12 mouse cellular contexts compared by ENCODE assay signal in genomic region chr3:52994666-52995065, GRCm38 (mm10). TPM values are rescaled to one million over a fixed set of nuclear protein-coding genes. Genes with fewer than 3 reads are reported as not detected.
DNase-seq lines count a peak whose midpoint lies in the region; ATAC-seq and TF ChIP-seq lines count a peak whose summit lies in the region.
"Had no signal": no experiment of that assay in that cellular context is flagged by ENCODE, and none has a peak within 500 bp of the region (broad histone marks: within the 10 kb centered on the region; RNA-seq: fewer than 3 reads in every experiment).

No protein-coding gene starts in this region.

- TF ChIP-seq CTCF in layer of hippocampus, adult 2 months (conservative IDR thresholded peaks at IDR 0.05), result peak; percentile 77
- 0 out of 2 replicates have a peak, but pooled peaks have one; percentile 52 for TF ChIP-seq CTCF in thymus, adult 2 months (IDR thresholded peaks at IDR 0.05; ENCODE audit: borderline replicate concordance, control insufficient read depth, extremely low read depth, insufficient read depth, low read length, poor library complexity)

- peaks cover 14% of the 10 kb centered on the region for H3K36me3 ChIP-seq in thymus, adult 2 months (ENCODE audit: control insufficient read depth, insufficient read depth, low read length)
- peaks cover 8% of the 10 kb centered on the region; the same call in 1 of the 2 replicates for H3K36me3 ChIP-seq in splenic B cell, adult 2 months (ENCODE audit: control insufficient read depth, insufficient read depth, low read length, poor library complexity, severe bottlenecking)
- H3K36me3 ChIP-seq in kidney, embryonic 16.5 days (ENCODE audit: insufficient read depth, low read length), result peaks cover 40% of the 10 kb centered on the region

- no peak for ATAC-seq in kidney, embryonic 16.5 days (ENCODE audit: low FRiP score, low TSS enrichment)

- no peak overlapping the region for H3K9ac ChIP-seq in kidney, embryonic 16.5 days (replicated peaks; ENCODE audit: low read length)
- H3K9ac ChIP-seq: heart, embryonic 13.5 days; hindbrain, embryonic 15.5 days; liver, embryonic 13.5 days; midbrain, embryonic 12.5 days had no signal

- H3K4me2 ChIP-seq in kidney, embryonic 16.5 days (replicated peaks; ENCODE audit: low read depth, low read length), result no peak overlapping the region
- H3K4me2 ChIP-seq: heart, embryonic 13.5 days; hindbrain, embryonic 15.5 days; liver, embryonic 13.5 days; midbrain, embryonic 12.5 days had no signal

- H3K4me1 ChIP-seq in thymus, adult 2 months (replicated peaks; ENCODE audit: control insufficient read depth, insufficient read depth, low read length), result peaks cover 7% of the 10 kb centered on the region
- peaks cover 10% of the 10 kb centered on the region for H3K4me1 ChIP-seq in kidney, embryonic 16.5 days (ENCODE audit: insufficient read depth, low read length)
- H3K4me1 ChIP-seq: heart, embryonic 13.5 days; hindbrain, embryonic 15.5 days; liver, embryonic 13.5 days; midbrain, embryonic 12.5 days had no signal

- DNase-seq in cerebellum, postnatal 10 days, result peak; percentile 25
- DNase-seq in cerebellum, postnatal 14 days, result no peak
- no peak for DNase-seq in layer of hippocampus, adult 2 months (ENCODE audit: low spot score in 2 of 2)
- DNase-seq in layer of hippocampus, adult 11-12 months (ENCODE audit: low spot score), result no peak
- DNase-seq in thymus, adult 2 months, result no peak
- no peak for DNase-seq in thymus, postnatal 0 days (ENCODE audit: low spot score)
- peak; percentile 30 for DNase-seq in splenic B cell, adult 2 months (ENCODE audit: low read depth, low spot score)
- DNase-seq: liver, embryonic 13.5 days had no signal

- H3K4me3 ChIP-seq in layer of hippocampus, adult 2 months, result no peak overlapping the region
- H3K4me3 ChIP-seq in thymus, adult 2 months (ENCODE audit: control insufficient read depth, insufficient read depth, low read length), result no peak overlapping the region
- H3K4me3 ChIP-seq in kidney, embryonic 16.5 days (ENCODE audit: low read length), result no peak overlapping the region
- H3K4me3 ChIP-seq: heart, embryonic 13.5 days; hindbrain, embryonic 15.5 days; liver, embryonic 13.5 days; midbrain, embryonic 12.5 days had no signal

- H3K9me3 ChIP-seq in kidney, embryonic 16.5 days (ENCODE audit: low read length), result no peaks in the 10 kb centered on the region
- H3K9me3 ChIP-seq: heart, embryonic 13.5 days; hindbrain, embryonic 15.5 days; liver, embryonic 13.5 days; midbrain, embryonic 12.5 days had no signal

- WGBS in thymus, adult 2 months, result 65% methylated on average over 5 of the region's 5 CpGs
- 77% methylated on average over 5 of the region's 5 CpGs for WGBS in kidney, embryonic 16.5 days

- H3K27me3 ChIP-seq in thymus, adult 2 months (ENCODE audit: control insufficient read depth, insufficient read depth, low read length), result no peaks in the 10 kb centered on the region
- no peaks in the 10 kb centered on the region for H3K27me3 ChIP-seq in splenic B cell, adult 2 months (ENCODE audit: control insufficient read depth, insufficient read depth, low read length, poor library complexity, severe bottlenecking)
- H3K27me3 ChIP-seq in kidney, embryonic 16.5 days (ENCODE audit: insufficient read depth, low read length), result no peaks in the 10 kb centered on the region
- H3K27me3 ChIP-seq: heart, embryonic 13.5 days; hindbrain, embryonic 15.5 days; liver, embryonic 13.5 days; midbrain, embryonic 12.5 days had no signal

- H3K27ac ChIP-seq in layer of hippocampus, adult 2 months, result no peak overlapping the region
- no peak overlapping the region for H3K27ac ChIP-seq in thymus, adult 2 months (ENCODE audit: control insufficient read depth, insufficient read depth, low read length)
- no peak overlapping the region for H3K27ac ChIP-seq in kidney, embryonic 16.5 days (ENCODE audit: low read length)
- H3K27ac ChIP-seq: heart, embryonic 13.5 days; hindbrain, embryonic 15.5 days; liver, embryonic 13.5 days; midbrain, embryonic 12.5 days had no signal

- TF ChIP-seq POLR2A in thymus, adult 2 months (IDR thresholded peaks at IDR 0.05; ENCODE audit: control insufficient read depth, extremely low read depth, insufficient read depth, low read length, poor library complexity), result no peak

RNA-seq across cellular contexts. Expression of gene Cog6, which starts 22.4 kb away (rescaled TPM):
- total RNA-seq in layer of hippocampus, adult 2 months (2021), result 10 to 100 TPM; 37.7 to 42.4 TPM
- 22.3 and 26.8 TPM in 2 replicates for polyA plus RNA-seq in thymus, adult 2 months (2012; rRNA removed)
- polyA plus RNA-seq in thymus, postnatal 0 days (2015; fragmentation: Nextera tagmentation; extraction: Ambion mirVana), result 37.4 and 41.4 TPM in 2 replicates
- polyA plus RNA-seq in kidney, embryonic 16.5 days (2015; fragmentation: Nextera tagmentation; extraction: Ambion mirVana), result 52.4 and 53.3 TPM in 2 replicates

RNA-seq across cellular contexts. Expression of gene Lhfp, which starts 46.7 kb away (rescaled TPM):
- 10 to 100 TPM; 19.1 to 20.4 TPM for total RNA-seq in layer of hippocampus, adult 2 months (2021)
- polyA plus RNA-seq in thymus, adult 2 months (2012; rRNA removed), result 10.5 and 18.7 TPM in 2 replicates
- 8.1 and 8.8 TPM in 2 replicates for polyA plus RNA-seq in thymus, postnatal 0 days (2015; fragmentation: Nextera tagmentation; extraction: Ambion mirVana)
- polyA plus RNA-seq in kidney, embryonic 16.5 days (2015; fragmentation: Nextera tagmentation; extraction: Ambion mirVana), result 130 and 139 TPM in 2 replicates

Comparison
In these comparisons a context has a peak if more than half of its experiments do, and no peak if none do; other contexts are left out.
1. DNase-seq: peak in cerebellum, postnatal 10 days (2 of 2) and splenic B cell, adult 2 months (single experiment); none in cerebellum, postnatal 14 days (0 of 2), layer of hippocampus, adult 2 months (0 of 2), layer of hippocampus, adult 11-12 months (single experiment), thymus, adult 2 months (single experiment) and thymus, postnatal 0 days (single experiment).